ENCODE assay signal across 19 mouse cellular contexts in the genomic region with DNA sequence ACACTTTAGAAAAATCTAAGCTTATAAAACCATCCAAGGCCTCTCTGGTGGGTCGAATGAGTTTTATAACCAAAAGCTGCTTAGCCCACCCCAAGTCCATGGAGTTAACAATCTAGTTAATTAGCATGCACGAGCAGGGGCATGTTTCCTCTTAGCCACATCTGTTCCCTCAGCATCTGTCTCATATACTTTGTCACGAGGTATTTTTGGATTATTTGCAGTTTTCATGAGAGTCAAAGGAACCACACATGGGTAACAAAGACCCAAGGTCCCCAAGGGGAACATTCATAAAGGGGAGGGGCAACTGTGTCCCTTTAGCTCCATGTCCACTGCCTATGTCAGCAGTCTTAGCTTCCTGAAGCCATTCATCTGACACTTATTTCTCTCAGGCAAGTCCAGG.
DNase-seq lines count a peak whose midpoint lies in the region; ATAC-seq and TF ChIP-seq lines count a peak whose summit lies in the region.
"Had no signal": no experiment of that assay in that cellular context is flagged by ENCODE, and none has a peak within 500 bp of the region (broad histone marks: within the 10 kb centered on the region; RNA-seq: fewer than 3 reads in every experiment).

No protein-coding gene starts in this region.

- TF ChIP-seq POLR2A in heart, adult 2 months (IDR thresholded peaks at IDR 0.05; ENCODE audit: insufficient read depth, low read depth, low read length) = no peak

- H3K36me3 ChIP-seq in heart, adult 2 months (ENCODE audit: control insufficient read depth, insufficient read depth, low read length) = peaks cover 16% of the 10 kb centered on the region
- no peaks in the 10 kb centered on the region for H3K36me3 ChIP-seq in limb, embryonic 11.5 days (ENCODE audit: control insufficient read depth, insufficient read depth, low read length)
- no peaks in the 10 kb centered on the region for H3K36me3 ChIP-seq in limb, embryonic 10.5 days
- H3K36me3 ChIP-seq in limb, embryonic 12.5 days = no peaks in the 10 kb centered on the region
- H3K36me3 ChIP-seq: embryonic facial prominence, embryonic 12.5 days; forebrain, embryonic 15.5 days; neural tube, embryonic 12.5 days had no signal

- no peak overlapping the region for H3K4me2 ChIP-seq in limb, embryonic 11.5 days (ENCODE audit: low read depth, severe bottlenecking)
- H3K4me2 ChIP-seq in limb, embryonic 12.5 days = no peak overlapping the region
- H3K4me2 ChIP-seq: embryonic facial prominence, embryonic 12.5 days; forebrain, embryonic 15.5 days; lung, embryonic 14.5 days; neural tube, embryonic 12.5 days had no signal

- peaks cover 14% of the 10 kb centered on the region for H3K4me1 ChIP-seq in heart, adult 2 months (ENCODE audit: control insufficient read depth, insufficient read depth, low read length)
- peaks cover 6% of the 10 kb centered on the region for H3K4me1 ChIP-seq in limb, embryonic 11.5 days (ENCODE audit: control insufficient read depth, insufficient read depth, low read length)
- H3K4me1 ChIP-seq in limb, embryonic 10.5 days = peaks cover 28% of the 10 kb centered on the region
- peaks cover 29% of the 10 kb centered on the region for H3K4me1 ChIP-seq in limb, embryonic 12.5 days (replicated peaks)
- H3K4me1 ChIP-seq: forebrain, embryonic 15.5 days; neural tube, embryonic 12.5 days had no signal

- no peak for TF ChIP-seq CTCF in heart, adult 2 months (IDR thresholded peaks at IDR 0.05)

- H3K27ac ChIP-seq in heart, adult 2 months = peak overlapping the region; percentile 6; the same call in 1 of the 2 replicates
- no peak overlapping the region for H3K27ac ChIP-seq in limb, embryonic 11.5 days (replicated peaks; ENCODE audit: low read depth, low read length)
- no peak overlapping the region for H3K27ac ChIP-seq in limb, embryonic 10.5 days
- H3K27ac ChIP-seq in limb, embryonic 12.5 days = peak overlapping the region; percentile 41; the same call in 1 of the 2 replicates
- H3K27ac ChIP-seq: embryonic facial prominence, embryonic 12.5 days; forebrain, embryonic 15.5 days; layer of hippocampus, adult 2 months; left cerebral cortex, adult 2 months; neural tube, embryonic 12.5 days had no signal

- TF ChIP-seq EP300 in heart, adult 2 months (IDR thresholded peaks at IDR 0.05; ENCODE audit: insufficient read depth, low read depth, low read length) = no peak

- no peaks in the 10 kb centered on the region for H3K9me3 ChIP-seq in limb, embryonic 11.5 days (ENCODE audit: control insufficient read depth, low read length)
- no peaks in the 10 kb centered on the region for H3K9me3 ChIP-seq in limb, embryonic 10.5 days (replicated peaks)
- no peaks in the 10 kb centered on the region for H3K9me3 ChIP-seq in limb, embryonic 12.5 days
- H3K9me3 ChIP-seq: embryonic facial prominence, embryonic 12.5 days; forebrain, embryonic 15.5 days; neural tube, embryonic 12.5 days had no signal

- intact Hi-C loops in heart, adult 2 months (cut with DNase I) = no loop called here
- intact Hi-C loops in heart, postnatal 14 days (cut with DNase I) = no loop called here

- H3K27me3 ChIP-seq in heart, adult 2 months (ENCODE audit: control insufficient read depth, insufficient read depth, low read length) = no peaks in the 10 kb centered on the region
- H3K27me3 ChIP-seq in limb, embryonic 11.5 days (ENCODE audit: control insufficient read depth, insufficient read depth, low read length) = no peaks in the 10 kb centered on the region
- H3K27me3 ChIP-seq in limb, embryonic 10.5 days (ENCODE audit: low read depth, poor library complexity, severe bottlenecking) = no peaks in the 10 kb centered on the region
- no peaks in the 10 kb centered on the region for H3K27me3 ChIP-seq in limb, embryonic 12.5 days
- H3K27me3 ChIP-seq: embryonic facial prominence, embryonic 12.5 days; forebrain, embryonic 15.5 days; neural tube, embryonic 12.5 days had no signal

- H3K9ac ChIP-seq in heart, adult 2 months (ENCODE audit: low read depth, low read length) = no peak overlapping the region
- H3K9ac ChIP-seq in limb, embryonic 11.5 days (ENCODE audit: low read length) = no peak overlapping the region
- H3K9ac ChIP-seq in limb, embryonic 12.5 days (replicated peaks) = no peak overlapping the region
- H3K9ac ChIP-seq: embryonic facial prominence, embryonic 12.5 days; forebrain, embryonic 15.5 days; lung, embryonic 14.5 days; neural tube, embryonic 12.5 days had no signal

- no peaks in the 10 kb centered on the region; the same call in 1 of the 2 replicates for H3K79me2 ChIP-seq in heart, adult 2 months (replicated peaks; ENCODE audit: control insufficient read depth, insufficient read depth, low read length)

- WGBS in heart, adult 2 months = 54% methylated on average over 3 of the region's 3 CpGs
- 17% methylated on average over 3 of the region's 3 CpGs for WGBS in limb, embryonic 11.5 days
- WGBS in limb, embryonic 10.5 days = 48% methylated on average over 3 of the region's 3 CpGs
- WGBS in limb, embryonic 12.5 days = 9% methylated on average over 3 of the region's 3 CpGs

- no peak for DNase-seq in heart, adult 2 months
- DNase-seq in heart, postnatal 14 days = no peak
- DNase-seq in limb, embryonic 11.5 days (ENCODE audit: low spot score) = no peak
- no peak for DNase-seq in limb, embryonic 10.5 days (ENCODE audit: low spot score)
- peak; percentile 37 to 39 for DNase-seq in B cell, adult 2 months
- DNase-seq: cerebellum, adult 11 months; cerebellum, postnatal 36 days; liver; lung, embryonic 14.5 days; midbrain, embryonic 14.5 days; right cerebral cortex, postnatal 4 days; thymus, postnatal 25 days had no signal

- peak; percentile 62; the same call in 1 of the 2 replicates for ATAC-seq in limb, embryonic 11.5 days (ENCODE audit: insufficient number of reproducible peaks, low FRiP score, low TSS enrichment, low read depth)
- peak; percentile 80 for ATAC-seq in limb, embryonic 12.5 days (ENCODE audit: insufficient number of reproducible peaks, insufficient read depth, low FRiP score, low TSS enrichment, low read depth)
- ATAC-seq in granulocyte monocyte progenitor cell, adult 5-6 weeks (replicated peaks; ENCODE audit: poor library complexity, severe bottlenecking) = no peak
- ATAC-seq: forebrain, embryonic 15.5 days had no signal

- no peak overlapping the region for H3K4me3 ChIP-seq in heart, adult 2 months
- no peak overlapping the region for H3K4me3 ChIP-seq in limb, embryonic 11.5 days (ENCODE audit: low read depth, low read length)
- H3K4me3 ChIP-seq in limb, embryonic 10.5 days = no peak overlapping the region
- no peak overlapping the region for H3K4me3 ChIP-seq in limb, embryonic 12.5 days (replicated peaks)
- H3K4me3 ChIP-seq: embryonic facial prominence, embryonic 12.5 days; forebrain, embryonic 15.5 days; layer of hippocampus, adult 2 months; left cerebral cortex, adult 2 months; neural tube, embryonic 12.5 days had no signal

Comparison
In these comparisons a context has a peak if more than half of its experiments do, and no peak if none do; other contexts are left out.
1. H3K27ac ChIP-seq: peak in heart, adult 2 months (single experiment) and limb, embryonic 12.5 days (single experiment); none in limb, embryonic 11.5 days (single experiment) and limb, embryonic 10.5 days (single experiment).
2. DNase-seq: peak in B cell, adult 2 months (2 of 2); none in heart, adult 2 months (0 of 2), heart, postnatal 14 days (0 of 2), limb, embryonic 11.5 days (single experiment) and limb, embryonic 10.5 days (single experiment).